Mouse (Mus musculus) right cerebral cortex, postnatal 10 days (tissue): ENCODE measurements at regions not wholly inside any gene's neighbourhood (a gene's known extent, or its start where the extent isn't known, plus 50 kb on each side); places are given as distances from the start of the nearest gene placed in this dataset.

Experiments
- DNase-seq, 2 experiments: peaks; one replicate each; pipeline ENCODE4 v3.0.0; 2021; ENCODE audit warnings: low spot score in 2 of 2

DNA sequence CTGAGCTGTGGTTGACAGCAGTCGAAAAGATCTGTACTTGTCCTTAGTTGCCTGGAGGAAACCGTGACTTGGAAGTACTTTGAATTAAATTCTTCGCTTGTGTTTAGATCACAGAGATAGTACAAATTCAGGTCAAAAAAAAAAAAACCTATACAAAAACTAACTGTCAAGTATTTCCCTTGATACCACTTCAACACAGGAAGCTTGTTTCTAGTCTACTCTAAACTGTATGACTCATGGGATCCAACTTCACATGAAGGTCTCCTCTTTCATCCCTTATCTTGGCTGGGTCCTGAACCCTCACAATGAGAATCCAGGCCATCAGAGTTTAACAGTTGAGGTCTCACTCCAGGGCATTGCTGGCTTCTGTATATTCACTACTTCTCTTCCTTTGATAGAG is 54.8 kb downstream of the Tmem30b start:
- DNase-seq = no peak

DNA sequence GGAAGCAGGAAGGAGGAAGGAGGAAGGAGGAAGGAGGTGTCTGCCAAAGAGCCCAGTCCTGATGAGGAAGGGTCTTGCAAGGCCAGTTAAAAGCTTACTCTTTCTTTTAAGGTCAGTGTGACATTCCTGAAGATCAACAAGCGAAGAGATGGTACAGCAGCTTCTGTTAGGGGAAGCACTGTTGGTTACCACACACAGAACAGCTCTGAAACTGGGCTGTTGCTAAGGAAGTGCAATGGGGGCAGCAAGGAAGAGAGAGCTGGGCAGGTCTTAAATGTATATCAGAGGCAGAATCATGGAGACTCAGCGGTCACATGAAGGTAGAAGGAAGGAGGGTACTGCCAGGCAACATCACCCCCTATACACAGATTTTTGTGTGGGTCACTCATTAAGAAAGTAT is 63.3 kb downstream of the Tmem30b start:
- DNase-seq = no peak

DNA sequence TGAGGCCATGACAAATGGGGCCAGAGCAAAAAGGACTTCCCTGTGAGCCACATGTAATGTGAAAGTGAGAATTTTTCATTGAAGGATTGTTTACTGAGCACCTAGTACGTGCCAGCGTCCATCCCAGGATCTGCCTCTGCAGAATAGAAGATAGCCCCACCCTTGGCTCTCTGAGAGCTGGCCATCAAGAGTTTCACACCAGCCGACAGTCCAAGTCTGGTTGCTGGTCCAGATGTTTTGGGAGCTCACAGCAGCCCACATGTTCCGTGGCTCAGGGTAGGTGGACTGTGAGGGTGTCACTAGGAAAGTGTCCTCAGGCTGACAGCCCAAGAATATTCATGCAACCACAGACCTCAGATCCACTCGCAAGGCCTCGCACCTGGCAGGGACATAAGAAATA is 63.9 kb downstream of the Tmem30b start:
- DNase-seq = no peak

DNA sequence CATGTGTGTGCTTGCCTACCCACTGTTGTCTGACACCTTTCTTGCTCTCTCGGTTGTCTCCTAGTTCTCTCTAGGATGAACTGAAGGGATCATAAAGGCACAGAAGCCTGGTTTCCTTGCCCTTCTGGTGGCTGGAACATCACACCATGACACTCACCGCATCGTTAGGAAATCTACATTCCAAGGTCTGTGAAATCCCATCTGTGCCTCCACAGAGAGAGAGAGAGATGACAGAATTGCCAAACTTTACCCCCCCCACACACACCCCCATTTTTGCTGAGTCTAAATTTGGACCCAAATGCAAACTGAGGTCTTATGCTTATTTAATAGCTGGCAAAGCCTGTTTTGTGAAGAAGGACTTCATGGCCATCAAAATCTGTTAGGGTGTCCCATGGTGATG is 64.5 kb downstream of the Tmem30b start:
- DNase-seq = no peak

DNA sequence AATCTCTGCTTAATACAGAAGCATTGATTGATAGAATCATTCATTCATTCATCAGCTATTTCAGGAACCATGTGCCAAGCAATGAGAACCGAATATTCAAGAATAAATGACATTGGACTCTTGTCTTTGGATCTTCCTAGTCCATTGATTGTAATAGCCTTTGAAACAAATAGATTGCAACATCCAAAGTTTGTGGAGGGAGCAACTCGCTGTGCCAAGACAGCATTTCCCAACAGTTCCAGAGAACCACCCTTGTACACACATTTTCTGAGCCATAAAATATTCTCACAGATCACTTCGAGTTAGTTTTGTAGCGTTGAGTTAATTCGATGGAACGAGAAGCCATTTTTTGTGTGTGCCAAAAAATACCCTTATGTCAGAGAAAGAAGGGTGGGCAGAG is 65.0 kb downstream of the Tmem30b start:
- DNase-seq = no peak

DNA sequence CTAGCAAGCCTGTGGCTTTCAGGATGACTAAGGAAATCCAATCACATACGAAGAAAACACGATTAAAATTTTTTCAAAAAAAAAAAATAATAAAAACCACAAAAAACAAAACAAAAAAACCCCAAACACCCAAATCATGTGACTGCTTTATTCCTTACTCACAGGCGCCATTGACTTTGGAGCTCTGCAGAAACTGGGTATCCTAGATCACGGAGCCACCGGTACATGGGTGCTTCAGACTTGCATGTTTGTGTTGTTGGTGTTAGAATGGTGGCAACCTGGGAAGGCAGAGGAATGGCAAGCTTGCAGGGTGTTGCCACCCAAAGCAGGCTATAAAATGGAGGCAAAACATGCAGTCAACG is 65.6 kb downstream of the Tmem30b start:
- DNase-seq = no peak

DNA sequence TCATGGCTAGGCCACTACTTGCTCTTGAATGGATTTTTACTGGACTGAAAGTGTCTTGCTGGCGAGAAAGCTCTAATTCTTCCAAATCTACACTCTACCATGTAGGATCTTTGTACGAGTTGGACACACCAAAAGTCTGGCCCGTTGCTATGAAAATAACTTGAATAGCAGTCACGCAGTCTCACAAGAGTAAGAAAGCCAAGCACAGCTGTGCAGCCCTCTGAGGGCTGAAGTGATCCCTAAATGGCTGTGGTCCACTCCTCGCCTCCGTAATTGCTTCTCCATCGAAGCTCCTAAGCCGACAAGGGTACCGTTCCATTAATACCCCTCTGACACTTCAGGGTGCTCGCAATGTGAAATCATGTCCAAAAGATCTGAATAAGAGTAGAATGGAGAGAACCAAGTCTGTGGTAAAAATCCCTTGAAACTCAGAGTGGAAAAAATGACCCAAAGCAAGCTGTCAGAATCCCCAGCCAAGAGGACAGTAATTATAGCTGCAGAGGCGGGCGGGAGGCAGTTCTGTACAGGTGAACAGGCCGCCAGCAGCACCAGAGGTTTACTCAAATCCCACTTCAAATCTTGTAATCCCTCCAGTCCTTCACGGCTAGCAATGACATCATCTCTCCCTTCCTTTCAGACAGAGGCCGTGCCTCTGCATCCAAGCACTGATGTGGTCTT is 66.1 kb downstream of the Tmem30b start:
- DNase-seq = no peak

DNA sequence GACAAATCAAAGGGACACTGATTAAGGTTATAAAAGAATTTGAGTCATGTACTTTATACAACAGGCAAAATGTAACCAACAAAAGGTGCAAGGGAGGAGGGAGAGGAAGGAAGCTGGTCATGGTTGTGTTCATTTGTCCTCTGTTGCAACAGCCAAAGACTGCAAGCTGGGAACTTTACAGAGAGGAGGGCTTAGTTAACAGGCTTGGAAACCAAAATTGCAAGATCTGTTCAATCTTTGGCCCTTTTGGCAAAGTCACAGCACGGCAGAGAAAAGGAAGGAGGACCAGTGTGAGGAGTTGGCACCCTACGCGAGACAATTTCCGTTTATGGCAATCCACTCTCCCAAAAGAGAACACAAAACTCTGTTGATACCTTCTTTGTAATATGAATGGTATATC is 67.6 kb downstream of the Tmem30b start:
- no peak for DNase-seq

DNA sequence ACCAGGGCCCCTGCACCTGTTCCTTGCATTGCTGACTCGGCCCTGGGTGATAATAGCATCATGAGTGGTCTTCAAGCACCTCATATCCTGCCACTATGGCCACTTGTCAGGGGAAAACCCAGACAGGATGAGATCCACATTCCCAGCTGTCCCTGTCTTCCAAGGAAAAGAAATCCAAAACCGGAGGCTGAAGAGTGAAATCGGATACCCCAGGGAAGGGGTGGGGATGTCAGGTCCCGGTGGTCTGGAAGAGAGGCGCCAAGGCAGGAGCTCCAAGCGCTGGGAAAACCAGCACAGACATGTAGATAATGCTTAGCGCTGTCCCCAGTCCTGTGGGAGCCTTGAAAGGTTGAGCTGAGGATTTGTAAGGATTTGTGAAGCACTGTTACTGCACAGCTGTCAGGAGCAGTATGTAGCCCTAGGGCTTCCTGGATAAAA is 69.8 kb downstream of the Tmem30b start:
- DNase-seq = no peak

DNA sequence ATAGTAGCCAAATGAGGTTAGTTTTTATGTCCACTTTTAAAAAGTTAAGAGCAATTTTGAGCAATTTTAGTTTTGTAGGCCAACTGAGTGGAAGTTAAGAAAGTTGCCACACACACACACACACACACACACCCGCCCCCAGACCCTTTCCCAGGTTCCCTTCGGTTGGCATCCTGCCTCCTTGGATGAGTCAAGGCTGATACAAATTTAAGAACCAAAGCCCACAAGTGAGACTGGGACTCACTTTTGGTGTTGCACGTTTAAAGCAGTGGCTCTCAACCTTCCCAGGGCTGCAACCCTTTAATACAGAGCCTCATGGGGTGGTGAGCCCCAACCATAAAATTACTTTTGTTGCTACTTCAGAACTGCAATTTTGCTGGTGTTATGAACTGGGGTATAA is 70.4 kb downstream of the Tmem30b start:
- DNase-seq = no peak

DNA sequence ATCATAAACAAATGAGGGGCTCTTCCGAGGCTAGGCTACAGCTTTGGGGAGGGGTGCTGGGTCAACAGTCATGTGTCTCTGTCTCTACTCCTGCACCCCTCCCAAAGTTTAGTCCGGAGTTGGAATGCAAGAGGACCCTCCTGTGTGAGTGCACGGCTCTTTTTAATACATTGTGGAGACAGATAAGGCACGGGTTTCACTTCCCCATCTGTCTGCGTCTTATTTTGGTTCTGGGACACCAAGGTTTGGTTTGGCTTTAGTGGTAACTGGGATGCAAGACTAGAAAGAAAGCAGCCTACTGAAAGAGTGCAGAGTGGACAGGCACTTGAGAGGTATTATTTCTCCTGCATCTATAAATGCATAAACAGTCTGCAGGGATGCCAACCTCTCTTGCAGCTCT is 71.2 kb downstream of the Tmem30b start:
- no peak for DNase-seq

DNA sequence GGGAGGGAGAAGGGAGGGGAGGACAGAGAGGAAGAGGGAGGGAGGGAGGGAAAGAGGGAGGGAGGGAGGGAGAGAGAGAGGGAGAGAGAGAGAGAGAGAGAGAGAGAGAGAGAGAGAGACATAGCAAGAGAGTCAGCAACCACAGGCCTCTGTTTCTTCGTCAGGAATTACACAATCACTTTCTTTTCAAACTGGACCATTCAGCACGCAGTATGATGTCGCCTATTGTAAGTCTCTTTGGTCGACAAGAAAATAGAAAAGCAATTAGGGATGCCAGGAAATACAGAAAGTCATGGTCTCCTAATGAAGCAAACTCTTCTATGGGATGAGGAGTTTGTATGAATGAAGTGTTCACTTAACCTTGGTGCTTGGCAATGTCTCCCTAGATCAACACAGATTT is 73.1 kb downstream of the Tmem30b start:
- no peak for DNase-seq

DNA sequence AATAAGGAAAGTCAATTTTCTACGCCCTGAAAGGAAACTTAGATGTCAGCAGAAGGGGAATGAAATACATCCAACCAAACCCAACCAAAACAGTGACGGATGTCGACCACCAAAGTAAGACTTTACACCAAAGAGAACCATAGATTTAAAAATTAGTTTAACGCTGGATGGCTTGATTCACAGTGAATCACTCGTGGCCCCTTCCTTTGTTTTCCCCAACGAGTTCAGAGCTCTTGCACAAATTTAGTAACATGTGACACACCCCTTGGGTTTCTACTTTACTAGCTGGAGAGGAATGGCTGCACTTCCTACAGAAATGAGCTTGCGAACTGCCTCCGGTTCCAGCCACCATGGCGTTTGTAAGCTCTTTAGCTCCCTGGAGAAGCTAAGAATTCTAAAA is 74.2 kb downstream of the Tmem30b start:
- DNase-seq = no peak

DNA sequence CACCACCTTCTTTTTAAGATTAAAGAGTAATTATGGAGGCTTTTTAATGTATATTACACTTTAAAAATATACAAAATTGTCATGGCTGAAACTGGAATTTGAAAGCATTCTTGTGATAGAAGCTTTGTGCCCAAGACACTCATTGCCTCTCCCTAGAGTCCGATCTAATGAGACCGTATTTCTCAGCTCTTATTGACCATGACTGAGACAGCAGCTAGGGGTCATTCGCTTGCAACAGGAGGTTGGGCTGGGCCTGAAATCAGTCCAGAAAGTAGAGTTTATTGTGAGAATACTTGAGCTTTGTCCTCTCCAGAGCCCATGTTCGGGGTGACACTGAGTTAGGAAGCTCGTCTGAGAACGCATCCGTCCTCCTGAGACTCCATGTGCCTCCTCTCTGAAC is 79.7 kb downstream of the Tmem30b start:
- DNase-seq = no peak

DNA sequence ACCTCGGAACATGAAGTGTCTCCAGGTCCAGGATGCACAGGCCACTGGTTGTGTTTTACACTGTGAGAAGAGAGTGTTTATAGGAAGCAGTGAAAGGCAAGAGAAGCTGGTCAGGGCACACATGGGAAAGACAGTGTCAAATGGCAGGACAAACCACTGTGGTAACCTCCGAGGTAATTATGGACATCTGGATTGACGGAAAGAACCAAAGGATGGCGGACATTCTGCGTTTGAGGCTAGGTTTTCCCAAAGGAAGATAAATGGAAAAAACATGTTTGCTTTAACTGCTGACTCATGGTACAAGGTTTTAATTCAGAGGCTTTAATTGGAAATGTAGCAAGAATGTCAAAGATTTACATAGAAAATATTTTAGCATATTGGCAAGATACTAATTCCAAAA is 80.2 kb downstream of the Tmem30b start:
- DNase-seq = no peak

DNA sequence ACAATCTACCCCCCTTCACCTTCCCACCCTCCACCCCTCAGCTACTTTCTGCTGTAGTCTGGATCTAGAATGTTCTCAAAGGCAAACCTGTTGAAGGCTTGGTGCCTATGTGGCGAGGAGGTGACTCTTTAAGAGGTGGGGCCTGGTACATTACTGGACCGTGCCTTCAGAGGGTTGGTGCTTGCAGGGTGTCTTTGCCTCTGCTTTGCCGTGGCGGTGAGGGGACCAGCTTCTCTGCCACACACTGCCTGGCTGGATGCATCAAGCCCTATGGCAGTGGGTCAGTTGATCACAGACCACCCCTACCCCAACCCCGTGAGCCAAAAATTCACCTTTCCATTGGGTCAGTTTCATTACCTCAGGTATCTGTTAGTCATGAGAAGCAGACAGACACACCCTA is 81.9 kb downstream of the Tmem30b start:
- DNase-seq = no peak

DNA sequence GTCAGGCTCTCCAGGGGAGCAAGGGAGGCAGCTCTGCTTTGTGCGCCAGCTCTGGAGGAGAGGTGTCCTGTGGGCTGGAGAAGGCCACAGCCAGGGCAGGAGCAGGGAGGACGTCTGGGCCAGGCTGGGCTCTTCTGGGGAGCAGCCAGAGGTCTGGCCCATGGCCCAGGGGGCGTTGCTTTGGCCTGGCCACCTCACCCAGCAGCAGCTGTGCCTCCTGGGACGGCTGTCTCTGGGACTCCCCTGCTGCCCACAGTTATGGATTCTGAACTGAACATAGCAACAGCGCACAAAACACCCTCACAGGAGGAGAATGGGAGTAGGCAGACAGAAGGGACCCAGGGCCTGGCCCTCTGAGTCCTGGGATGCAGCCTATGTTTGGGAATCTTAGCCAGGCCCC is 84.1 kb downstream of the Tmem30b start:
- peak; percentile 32 for DNase-seq

DNA sequence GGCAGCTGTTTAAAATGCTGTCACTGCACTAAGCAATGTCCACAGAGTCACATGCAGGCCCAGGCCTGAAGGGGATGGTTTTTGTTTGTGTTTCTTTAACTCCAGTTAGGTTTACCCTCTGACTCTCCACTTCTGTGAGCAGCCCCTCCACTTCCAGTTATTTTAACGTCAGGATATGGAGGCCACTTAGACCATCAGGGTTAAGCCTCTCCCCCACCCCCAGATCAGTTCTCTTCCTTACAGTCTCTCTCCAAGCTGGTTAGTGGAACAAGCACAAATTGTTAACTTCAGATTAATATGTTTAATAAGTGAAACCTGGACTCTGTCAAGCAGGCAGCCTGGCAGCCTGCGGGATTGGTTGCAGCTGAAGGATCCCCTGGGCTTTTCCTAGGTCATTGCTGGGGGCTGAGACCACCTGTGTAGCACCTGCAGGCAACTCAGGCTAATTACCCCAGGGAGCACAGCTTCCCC is 85.9 kb downstream of the Tmem30b start:
- DNase-seq = no peak

DNA sequence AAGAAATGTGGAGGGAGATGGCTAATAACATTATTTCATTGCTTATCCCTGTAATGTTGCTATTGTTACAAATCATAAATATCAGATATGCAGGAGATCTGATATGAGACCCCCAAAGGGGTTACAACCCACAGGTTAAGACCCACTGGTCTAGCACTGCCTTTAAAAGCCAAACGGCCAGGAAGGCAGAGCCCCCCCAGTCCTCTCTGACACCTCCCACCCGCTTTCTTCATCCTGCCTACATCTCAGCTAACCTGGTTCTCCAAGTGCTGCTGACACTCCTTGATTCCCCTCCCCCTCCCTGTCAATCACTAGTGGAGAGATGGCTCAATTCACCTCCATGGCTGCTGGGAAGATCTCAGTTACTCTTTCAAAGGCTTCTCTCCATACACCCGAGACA is 94.9 kb downstream of the Tmem30b start:
- DNase-seq = no peak

DNA sequence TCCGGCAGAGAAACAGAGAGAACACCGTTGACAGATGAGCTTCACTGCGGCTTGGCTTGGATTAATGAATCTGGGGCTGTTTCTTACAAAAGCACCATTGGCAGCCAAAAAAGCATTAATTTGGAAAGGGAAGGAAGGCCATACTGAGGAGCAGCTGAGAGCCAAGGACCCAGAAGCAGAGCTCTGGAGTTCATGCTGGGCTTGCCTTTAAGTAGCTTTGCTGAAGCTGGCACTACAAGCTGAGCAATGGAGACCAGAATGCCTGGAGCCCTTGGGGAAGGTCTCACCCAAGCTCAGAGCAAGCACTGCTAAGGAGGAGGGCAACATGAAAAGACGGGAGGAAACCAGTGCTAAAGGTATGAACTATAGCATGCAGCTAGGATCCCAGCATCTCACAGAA is 95.7 kb downstream of the Tmem30b start:
- no peak for DNase-seq

DNA sequence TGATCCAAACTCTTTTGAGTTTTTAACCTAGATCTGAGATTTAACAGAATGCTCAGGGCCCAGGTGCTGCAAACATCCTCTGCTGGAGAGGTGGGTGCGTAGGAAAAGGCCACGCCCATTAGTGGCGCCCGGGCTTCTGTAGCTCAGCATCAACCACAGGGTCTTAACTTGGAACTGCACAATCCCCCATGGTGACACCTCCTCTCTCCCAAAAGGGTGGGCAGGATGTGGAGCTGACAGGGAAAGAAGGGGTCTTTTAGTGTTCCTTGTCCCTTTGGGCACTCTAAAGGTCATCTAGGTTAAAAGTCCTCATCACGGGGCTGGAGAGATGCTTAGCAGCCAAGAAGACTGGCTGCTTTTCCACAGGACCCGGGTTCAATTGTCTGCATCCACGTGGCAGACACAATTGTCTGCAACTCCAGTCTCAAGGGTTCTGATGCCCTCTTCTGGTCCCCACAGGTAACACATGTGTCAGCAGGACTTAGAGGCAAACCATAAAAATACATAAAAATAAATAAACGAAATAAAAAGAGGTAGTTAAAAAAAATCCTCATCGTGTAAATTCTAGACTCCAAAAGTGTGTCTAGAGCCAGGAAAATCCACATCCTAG is 96.2 kb downstream of the Tmem30b start:
- no peak for DNase-seq

DNA sequence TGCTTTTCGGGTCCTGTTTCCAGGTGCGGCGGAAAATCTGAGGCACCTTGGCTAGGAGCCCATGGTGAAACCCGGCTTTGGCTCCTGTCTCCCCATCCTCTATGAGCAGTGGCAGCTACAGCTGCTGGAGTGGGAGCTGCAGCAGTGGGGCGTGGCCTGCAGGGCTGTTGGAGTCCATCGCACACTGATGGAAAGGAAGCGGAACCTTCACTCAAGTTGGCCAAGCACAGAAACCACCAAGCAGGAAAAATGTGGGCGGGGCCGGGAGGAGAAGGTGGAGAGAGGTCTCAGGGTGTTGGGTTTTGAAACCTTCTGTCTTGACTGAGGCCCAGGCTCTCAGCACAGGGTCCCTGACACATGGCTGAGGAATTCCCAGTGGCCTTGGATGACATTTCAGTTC is 97.1 kb downstream of the Tmem30b start:
- no peak for DNase-seq

DNA sequence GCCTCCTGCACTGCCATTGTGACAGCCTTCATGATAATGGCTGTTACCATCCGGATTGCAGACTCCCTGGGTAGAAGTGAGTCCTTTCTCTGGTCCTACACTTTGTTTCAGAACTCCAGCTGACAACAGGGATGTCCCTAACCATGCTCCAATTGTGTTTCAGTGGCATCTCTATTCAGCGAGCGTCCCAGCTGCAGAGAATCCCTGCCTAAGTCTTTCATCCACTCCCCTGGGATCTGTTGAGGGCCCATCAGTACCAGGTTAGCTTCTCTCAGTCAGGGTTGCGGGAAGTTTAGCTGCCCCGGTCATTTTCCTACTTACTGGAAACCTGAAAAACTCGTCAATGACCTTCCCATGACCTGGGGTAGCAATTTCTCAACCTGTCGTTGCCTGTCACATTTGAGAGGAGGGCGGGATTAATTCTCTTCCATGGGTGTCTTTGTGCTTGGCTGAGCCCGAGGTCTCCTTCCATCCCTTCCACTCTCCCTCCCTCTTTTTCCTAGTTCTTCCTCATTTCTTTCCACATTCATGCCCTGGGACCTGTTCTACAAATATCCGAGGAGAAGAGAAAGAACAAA is 97.7 kb downstream of the Tmem30b start:
- DNase-seq = no peak

DNA sequence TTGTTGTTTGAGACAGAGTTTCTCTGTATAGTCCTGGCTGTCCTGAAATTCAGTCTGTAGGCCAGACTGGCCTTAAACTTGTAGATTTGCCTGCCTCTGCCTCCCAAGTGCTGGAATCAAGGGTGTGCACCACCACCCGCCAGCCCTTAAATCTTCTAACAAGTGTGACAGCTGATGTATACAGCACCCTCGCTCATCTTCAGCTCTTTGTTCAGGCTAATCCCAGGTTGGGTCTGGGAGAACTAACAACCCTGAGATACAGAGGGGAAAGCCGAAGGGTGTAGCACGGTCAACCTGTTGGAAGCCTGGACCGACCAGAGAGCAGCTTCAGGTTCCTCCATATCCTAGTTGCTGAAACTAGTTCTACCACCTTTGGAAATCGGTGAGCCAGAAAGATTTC is 99.0 kb downstream of the Tmem30b start:
- DNase-seq = no peak
